Mouse (Mus musculus) ES-E14 (cell line): ENCODE results near the gene Izumo1r. TPM values are rescaled to one million over a fixed set of nuclear protein-coding genes. Genes with fewer than 3 reads are reported as not detected.

Source experiments
- DNase-seq: peaks from one replicate; pipeline ENCODE4 v3.0.0-alpha.2; 2013; ENCODE audit warnings: low read depth, low spot score
- H3K27ac ChIP-seq: 2 replicates; pipeline ENCODE4 v1.5.1; 2012; ENCODE audit warnings: low read depth, mild to moderate bottlenecking, low read length, moderate library complexity, mixed read lengths; ENCODE audit not compliant: poor library complexity, insufficient read depth, severe bottlenecking
- H3K36me3 ChIP-seq: 2 replicates; pipeline ENCODE4 v1.6.1; 2012; ENCODE audit warnings: mild to moderate bottlenecking, low read length, moderate library complexity, mixed read lengths; ENCODE audit not compliant: control insufficient read depth, poor library complexity, insufficient read depth, severe bottlenecking
- H3K4me1 ChIP-seq, 2 experiments: fragments of 150-350 bp in 1 of 2; sonication (generic) in 1 of 2; 2 replicates each; pipeline ENCODE4 v1.6.1; 2012; ENCODE audit warnings: low read length in 2 of 2, mild to moderate bottlenecking in 1 of 2, mixed read lengths in 1 of 2; ENCODE audit not compliant: control insufficient read depth in 2 of 2, insufficient read depth in 2 of 2, poor library complexity in 1 of 2
- H3K4me3 ChIP-seq, 2 experiments: fragments of 150-350 bp in 1 of 2; sonication (generic) in 1 of 2; 2 replicates each; pipeline ENCODE4 v1.5.1; 2012; ENCODE audit warnings: low read length in 2 of 2, low read depth in 1 of 2, mild to moderate bottlenecking in 1 of 2, mixed read lengths in 1 of 2; ENCODE audit not compliant: insufficient read depth in 1 of 2, poor library complexity in 1 of 2, severe bottlenecking in 1 of 2
- H3K9ac ChIP-seq: 2 replicates; pipeline ENCODE4 v1.6.1; 2012; ENCODE audit warnings: low read depth, mild to moderate bottlenecking, low read length, mixed read lengths; ENCODE audit not compliant: poor library complexity, insufficient read depth, severe bottlenecking
- H3K9me3 ChIP-seq: fragments of 150-350 bp; sonication (generic); 2 replicates; pipeline ENCODE4 v1.6.1; 2012; ENCODE audit warnings: low read depth, mild to moderate bottlenecking, low read length; ENCODE audit not compliant: control insufficient read depth, insufficient read depth
- CHD2 ChIP-seq: IDR thresholded peaks from 2 replicates; pipeline ENCODE4 v1.6.1; 2014; ENCODE audit warnings: mild to moderate bottlenecking, low read depth, low read length, inconsistent platforms
- HCFC1 ChIP-seq: IDR thresholded peaks from 2 replicates; pipeline ENCODE4 v1.6.1; 2012; ENCODE audit warnings: low read length, inconsistent platforms, borderline replicate concordance; ENCODE audit not compliant: insufficient read depth
- MAFK ChIP-seq: IDR thresholded peaks from 2 replicates; pipeline ENCODE4 v1.6.1; 2014; ENCODE audit warnings: mild to moderate bottlenecking, low read depth, low read length, inconsistent platforms; ENCODE audit not compliant: insufficient read depth
- ZC3H11A ChIP-seq: IDR thresholded peaks from 2 replicates; pipeline ENCODE4 v1.6.1; 2012; ENCODE audit warnings: low read depth, mild to moderate bottlenecking, inconsistent platforms, low read length, borderline replicate concordance
- ZNF384 ChIP-seq: IDR thresholded peaks from 2 replicates; pipeline ENCODE4 v1.6.1; 2012; ENCODE audit warnings: low read depth, low read length, inconsistent platforms
- in situ Hi-C, 2 experiments: fragments of 600-800 bp; cut with MboI; formaldehyde crosslinking; loops; one replicate each; pipeline ENCODE4 v1.15.1; 2025; ENCODE audit warnings: low sequenced_read_pairs in 2 of 2, inconsistent platforms in 1 of 2; ENCODE audit not compliant: unreplicated experiment in 2 of 2
- total RNA-seq: library from RNA; depleted of rRNA; stranded (reverse); fragments of 300-350 nt; gene quantifications from 2 replicates; pipeline ENCODE4 v1.2.3, GENCODE M21; 2012

The Izumo1r gene
- total RNA-seq, 1 experiment = 0.31 TPM

DNA sequence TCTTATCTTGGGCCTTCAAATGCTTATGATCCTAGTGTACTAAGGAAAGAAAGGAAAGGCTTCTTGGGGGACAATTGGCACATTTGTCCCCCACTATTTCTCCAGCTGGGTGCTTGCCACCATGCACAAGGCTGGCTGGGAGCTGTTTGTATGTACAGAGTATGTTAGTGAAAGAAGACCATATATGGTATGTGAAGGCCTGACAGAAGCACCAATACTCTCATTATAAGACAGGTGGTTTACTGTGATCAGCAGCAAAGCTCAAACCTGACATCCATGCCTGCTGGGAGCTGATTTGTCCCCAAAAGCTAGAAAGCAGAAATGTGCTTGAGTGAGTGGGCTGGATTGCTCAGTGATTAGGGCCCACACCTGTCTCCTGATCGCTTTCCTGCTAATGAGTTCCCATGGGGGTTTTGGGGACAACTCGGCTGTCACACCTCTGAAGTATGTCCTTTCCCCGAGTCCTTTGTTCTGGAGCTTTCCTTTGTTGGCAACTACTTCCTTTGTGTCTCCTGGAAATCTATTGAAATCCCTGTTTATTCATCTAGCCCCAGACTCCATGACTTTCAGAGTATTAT lies 38.5 kb upstream of the Izumo1r start:
- Histone ChIP-seq H3K27ac (no peak overlapping the region), H3K36me3 (no peaks in the 10 kb centered on the region), H3K9ac (no peak overlapping the region), H3K4me1 (no peaks in the 10 kb centered on the region), H3K9me3 (no peaks in the 10 kb centered on the region), H3K4me3 (no peak overlapping the region)
- no peak for DNase-seq
- in situ Hi-C loops = no loop called here
- no peak for TF ChIP-seq HCFC1

DNA sequence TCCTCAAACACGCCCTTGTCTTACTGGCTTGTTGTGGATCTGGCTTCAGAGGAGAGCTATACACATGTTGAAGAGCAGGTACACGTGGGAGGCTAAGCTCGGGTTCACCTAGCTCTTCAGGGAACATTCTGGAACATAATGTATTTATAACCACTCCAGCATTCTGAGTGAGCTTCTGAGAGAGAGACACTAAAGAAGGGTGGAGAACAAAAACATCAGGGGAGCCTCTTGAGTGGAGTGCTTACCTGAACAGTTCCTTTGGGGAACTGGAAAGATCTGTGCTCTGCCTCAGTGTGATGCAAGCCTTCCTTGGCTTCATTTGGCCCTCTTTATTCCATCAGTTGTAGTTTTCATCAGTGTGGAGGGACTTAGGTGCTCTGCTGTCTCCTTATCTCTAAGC lies 35.9 kb upstream of the Izumo1r start:
- no peaks in the 10 kb centered on the region for H3K9me3 ChIP-seq
- no peak overlapping the region for H3K9ac ChIP-seq
- in situ Hi-C loops = no loop called here
- H3K4me3 ChIP-seq = no peak overlapping the region
- H3K4me1 ChIP-seq = peaks cover 2 to 7% of the 10 kb centered on the region in 2 experiments; a peak in 2 of 4 replicates
- no peak for DNase-seq
- no peaks in the 10 kb centered on the region for H3K36me3 ChIP-seq
- no peak for TF ChIP-seq HCFC1
- TF ChIP-seq CHD2 = no peak
- no peak for TF ChIP-seq ZNF384
- TF ChIP-seq ZC3H11A = no peak
- TF ChIP-seq MAFK = no peak
- H3K27ac ChIP-seq = no peak overlapping the region

DNA sequence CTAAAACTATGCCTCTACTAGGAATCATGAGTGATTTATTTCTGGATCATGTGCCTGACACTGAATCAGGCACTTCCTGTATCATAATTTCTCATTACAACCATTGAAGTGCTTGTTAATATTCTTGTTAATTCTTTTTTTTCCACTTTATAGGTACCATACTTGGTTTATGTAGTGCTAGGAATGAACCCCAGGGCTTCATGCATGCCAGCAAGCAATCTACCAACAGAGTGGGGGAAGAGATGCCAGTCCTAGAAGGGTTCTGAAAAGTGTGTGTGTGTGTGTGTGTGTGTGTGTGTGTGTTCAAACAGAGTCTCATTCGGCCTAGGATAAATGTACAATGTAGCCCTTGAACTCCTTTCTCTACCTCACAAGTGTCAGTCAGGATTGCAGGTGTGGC lies 33.6 kb upstream of the Izumo1r start:
- H3K9ac ChIP-seq = no peak overlapping the region
- no peaks in the 10 kb centered on the region for H3K36me3 ChIP-seq
- H3K27ac ChIP-seq = no peak overlapping the region
- peaks cover 2 to 7% of the 10 kb centered on the region in 2 experiments; a peak in 2 of 4 replicates for H3K4me1 ChIP-seq
- TF ChIP-seq ZNF384 = no peak
- H3K4me3 ChIP-seq = no peak overlapping the region
- no peak for DNase-seq
- no peaks in the 10 kb centered on the region for H3K9me3 ChIP-seq
- in situ Hi-C loops = no loop called here

DNA sequence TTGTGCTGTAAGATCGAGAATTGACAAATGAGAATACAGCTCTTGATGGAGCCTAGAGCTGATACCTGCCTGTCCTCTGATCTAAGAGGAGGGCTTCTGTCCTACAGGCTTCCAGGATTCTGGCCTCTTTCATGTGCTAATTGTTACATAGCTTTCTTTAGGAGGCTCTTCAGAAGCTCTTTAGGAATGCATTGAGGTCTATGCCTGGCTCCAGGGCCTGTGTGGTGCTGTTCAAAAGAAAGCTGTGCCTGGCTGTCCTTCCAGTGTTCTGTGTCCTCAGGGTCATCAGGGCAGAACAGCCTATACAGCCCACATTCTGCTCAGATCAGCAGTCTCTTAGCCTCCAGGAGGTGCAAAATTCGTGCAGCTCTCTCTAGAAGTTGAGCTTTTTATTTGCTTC lies 31.1 kb upstream of the Izumo1r start:
- no peak for TF ChIP-seq MAFK
- TF ChIP-seq ZNF384 = no peak
- TF ChIP-seq CHD2 = no peak
- no peak for TF ChIP-seq HCFC1
- TF ChIP-seq ZC3H11A = no peak
- peak; percentile 53 for DNase-seq
- in situ Hi-C loops = no loop called here
- H3K27ac ChIP-seq = no peak overlapping the region; the same call in 1 of the 2 replicates
- peaks cover 2 to 7% of the 10 kb centered on the region in 2 experiments; a peak in 2 of 4 replicates for H3K4me1 ChIP-seq
- H3K4me3 ChIP-seq = no peak overlapping the region
- no peaks in the 10 kb centered on the region for H3K9me3 ChIP-seq
- no peaks in the 10 kb centered on the region for H3K36me3 ChIP-seq
- no peak overlapping the region for H3K9ac ChIP-seq

DNA sequence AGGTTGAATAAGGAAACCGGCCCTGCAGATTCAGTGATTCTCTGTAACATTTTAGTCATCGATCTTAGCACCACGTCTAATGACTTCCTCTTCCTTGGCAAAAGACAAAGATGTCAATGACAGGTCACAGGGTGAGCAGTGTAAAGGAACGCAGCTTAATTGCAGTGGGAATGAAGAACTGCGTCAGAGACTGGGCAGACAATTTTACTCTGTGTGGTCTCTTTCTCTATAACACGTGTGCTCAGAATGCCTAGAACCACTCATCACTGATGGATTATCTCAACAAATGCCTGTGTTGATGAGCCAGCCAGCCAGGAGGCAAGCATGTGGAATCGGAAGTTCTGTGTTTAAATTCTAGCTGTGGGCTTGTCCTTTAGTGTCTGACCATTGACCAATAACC lies 28.2 kb upstream of the Izumo1r start:
- in situ Hi-C loops = no loop called here
- no peak for DNase-seq
- H3K9me3 ChIP-seq = no peaks in the 10 kb centered on the region
- no peaks in the 10 kb centered on the region for H3K36me3 ChIP-seq
- no peak overlapping the region for H3K9ac ChIP-seq
- H3K4me3 ChIP-seq = no peak overlapping the region
- H3K4me1 ChIP-seq = peaks cover 2 to 7% of the 10 kb centered on the region in 2 experiments; a peak in 2 of 4 replicates
- H3K27ac ChIP-seq = no peak overlapping the region
- TF ChIP-seq MAFK (no peak), HCFC1 (no peak), ZC3H11A (no peak), CHD2 (no peak), ZNF384 (no peak)
